Mouse (Mus musculus): Measurements from ENCODE around the gene Olfr914.

Gene Olfr914

GRCm38 (mm10) chr9:38604802-38605201 is at the start of gene Olfr914:
Gene Olfr914, plus strand, starts transcription at chr9:38605102.
- CTCF ChIA-PET, result no interaction called here

DNA sequence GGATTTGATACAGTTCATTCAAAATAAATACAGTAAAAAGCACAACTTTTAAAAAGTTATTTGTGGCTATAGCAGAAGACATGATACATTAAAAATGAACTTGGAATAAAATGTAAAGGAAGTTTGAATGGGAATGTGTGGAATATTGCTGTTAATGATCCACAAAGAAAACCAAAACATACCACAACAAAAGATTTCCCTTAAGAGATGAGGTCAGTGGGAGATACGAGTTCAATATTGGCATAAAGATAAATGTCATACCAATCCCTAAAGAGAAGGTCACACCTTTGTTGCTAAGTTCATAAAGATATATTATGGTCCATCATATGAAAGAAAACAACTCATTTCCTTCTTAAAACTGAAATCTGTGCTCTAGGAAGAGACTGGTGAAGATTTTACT is 25.0 kb upstream of the Olfr914 start, which contains the start of gene Olfr912:
TSS of gene Olfr912 (plus strand) at position 301 of the 400 bp plus-strand sequence.
- ChIA-PET POLR2A (no interaction called here), CTCF (no interaction called here)

More at GRCm38 (mm10) chr9:38604802-38605201, at the start of gene Olfr914:
- POLR2A ChIA-PET, result no interaction called here

DNA sequence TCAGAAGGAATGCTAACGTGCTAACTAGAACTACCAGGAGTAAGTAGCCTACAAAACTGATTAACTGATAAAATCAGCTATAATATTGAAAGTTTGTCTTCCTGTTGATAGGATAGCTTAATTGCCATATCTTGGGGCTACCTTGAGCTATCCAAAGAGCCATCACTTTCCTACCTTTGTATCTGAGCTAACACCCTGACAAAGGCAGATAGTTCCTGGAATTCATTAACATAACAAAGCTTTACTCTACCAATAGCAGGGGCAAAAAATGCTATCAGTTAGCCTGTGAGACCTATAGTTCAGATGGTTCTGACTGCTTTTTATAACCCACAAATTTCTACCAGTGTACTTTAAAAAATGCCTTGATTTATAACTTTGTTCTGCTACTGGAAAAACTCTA is 13.8 kb upstream of the Olfr914 start:
- CTCF ChIA-PET, result no interaction called here
- POLR2A ChIA-PET, result interaction anchor here in 1 of 4 experiments (0.7 kb wide), 1 partner anchor 62 kb away, joined by 3 read pairs; no protein-coding TSS in a partner anchor

- ChIA-PET POLR2A (no interaction called here), CTCF (no interaction called here)
These were observed 12.4 kb upstream of the Olfr914 start, which contains the start of gene Olfr913 for GRCm38 (mm10) chr9:38592459-38592858. Gene Olfr913, plus strand, starts transcription at chr9:38592759.

GRCm38 (mm10) chr9:38632406-38632805 is 27.5 kb downstream of the Olfr914 start:
- ChIA-PET CTCF (no interaction called here), POLR2A (no interaction called here)

DNA sequence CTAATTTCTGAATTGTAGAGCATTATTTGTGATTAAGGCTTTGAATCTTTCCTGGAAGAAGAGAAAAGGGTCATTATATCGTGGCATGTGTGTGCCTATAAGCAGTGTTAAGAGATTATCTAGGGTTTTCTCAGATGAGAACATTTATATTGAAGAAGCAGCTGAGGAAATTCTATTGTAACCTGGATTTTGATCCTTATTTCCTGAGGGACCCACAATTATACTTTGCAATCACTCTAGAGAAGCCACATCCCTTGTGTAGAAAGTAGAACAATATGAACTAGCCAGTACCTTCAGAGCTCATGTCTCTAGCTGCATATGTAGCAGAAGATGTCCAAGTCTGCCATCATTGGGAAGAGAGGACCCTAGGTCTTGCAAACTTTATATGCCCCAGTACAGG is 54.9 kb downstream of the Olfr914 start, which contains the start of gene Olfr916:
TSS of gene Olfr916 (minus strand) at position 101 of the 400 bp plus-strand sequence.
- ChIA-PET POLR2A (no interaction called here), CTCF (no interaction called here)

Measured in embryonic stem cell, embryonic (primary cell).